ENCODE assay signal across 19 mouse cellular contexts in the genomic region with DNA sequence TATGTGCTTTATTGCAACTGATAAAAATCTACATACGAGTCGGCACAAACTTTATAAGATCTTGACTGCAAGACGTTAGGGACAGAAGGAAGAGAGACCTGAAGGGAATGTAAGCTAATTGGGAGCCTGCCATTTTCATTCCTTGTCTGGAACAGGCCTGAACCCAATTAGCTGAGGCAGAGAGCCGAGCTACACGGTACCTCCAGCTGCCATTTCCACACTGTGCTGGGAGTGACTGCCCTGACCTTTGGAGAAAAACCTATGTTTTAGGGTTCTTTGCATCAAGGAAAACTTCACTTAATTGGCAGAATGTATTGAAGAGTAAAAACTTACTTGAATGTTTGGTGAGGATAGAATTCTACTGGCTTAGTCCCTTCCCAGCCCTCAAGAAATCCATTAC.
DNase-seq lines count a peak whose midpoint lies in the region; ATAC-seq and TF ChIP-seq lines count a peak whose summit lies in the region.
"Had no signal": no experiment of that assay in that cellular context is flagged by ENCODE, and none has a peak within 500 bp of the region (broad histone marks: within the 10 kb centered on the region; RNA-seq: fewer than 3 reads in every experiment).

No protein-coding gene starts in this region.

- H3K4me2 ChIP-seq in liver, postnatal 0 days (ENCODE audit: low read depth, low read length) = no peak overlapping the region
- H3K4me2 ChIP-seq: forebrain, embryonic 13.5 days; heart, embryonic 15.5 days; hindbrain, embryonic 13.5 days; midbrain, embryonic 11.5 days had no signal

- H3K27me3 ChIP-seq in heart, adult 2 months (ENCODE audit: control insufficient read depth, insufficient read depth, low read length) = no peaks in the 10 kb centered on the region
- no peaks in the 10 kb centered on the region for H3K27me3 ChIP-seq in midbrain, embryonic 10.5 days (ENCODE audit: low read depth, poor library complexity, severe bottlenecking)
- no peaks in the 10 kb centered on the region for H3K27me3 ChIP-seq in liver, postnatal 0 days (ENCODE audit: insufficient read depth, low read length)
- H3K27me3 ChIP-seq: forebrain, embryonic 13.5 days; heart, embryonic 15.5 days; hindbrain, embryonic 13.5 days had no signal

- H3K27ac ChIP-seq in heart, adult 2 months = no peak overlapping the region
- H3K27ac ChIP-seq in midbrain, embryonic 10.5 days (replicated peaks) = no peak overlapping the region
- H3K27ac ChIP-seq in liver, postnatal 0 days (ENCODE audit: low read depth) = no peak overlapping the region
- H3K27ac ChIP-seq: forebrain, embryonic 13.5 days; heart, embryonic 15.5 days; hindbrain, embryonic 13.5 days; macrophage had no signal

- ATAC-seq in liver, postnatal 0 days = no peak
- ATAC-seq: forebrain, embryonic 13.5 days had no signal

- no peak for TF ChIP-seq POLR2A in heart, adult 2 months (IDR thresholded peaks at IDR 0.05; ENCODE audit: insufficient read depth, low read depth, low read length)
- no peak for TF ChIP-seq POLR2A in brain, embryonic 14.5 days (IDR thresholded peaks at IDR 0.05; ENCODE audit: borderline replicate concordance, extremely low read depth, insufficient read depth, insufficient read length, poor library complexity, severe bottlenecking)

- no peaks in the 10 kb centered on the region for H3K79me2 ChIP-seq in heart, adult 2 months (replicated peaks; ENCODE audit: control insufficient read depth, insufficient read depth, low read length)

- H3K4me3 ChIP-seq in heart, adult 2 months = no peak overlapping the region
- no peak overlapping the region for H3K4me3 ChIP-seq in midbrain, embryonic 10.5 days
- no peak overlapping the region for H3K4me3 ChIP-seq in liver, postnatal 0 days (ENCODE audit: low read depth, low read length)
- H3K4me3 ChIP-seq: forebrain, embryonic 13.5 days; heart, embryonic 15.5 days; hindbrain, embryonic 13.5 days had no signal

- intact Hi-C loops in heart, adult 2 months (cut with DNase I) = no loop called here

- no peak overlapping the region for H3K9ac ChIP-seq in heart, adult 2 months (ENCODE audit: low read depth, low read length)
- no peak overlapping the region for H3K9ac ChIP-seq in liver, postnatal 0 days (replicated peaks)
- H3K9ac ChIP-seq: forebrain, embryonic 13.5 days; heart, embryonic 15.5 days; hindbrain, embryonic 13.5 days had no signal

- H3K4me1 ChIP-seq in heart, adult 2 months (ENCODE audit: control insufficient read depth, insufficient read depth, low read length) = peaks cover 4% of the 10 kb centered on the region
- peaks cover 14% of the 10 kb centered on the region for H3K4me1 ChIP-seq in midbrain, embryonic 10.5 days
- no peaks in the 10 kb centered on the region for H3K4me1 ChIP-seq in liver, postnatal 0 days (ENCODE audit: insufficient read depth)

- TF ChIP-seq CTCF in heart, adult 2 months (IDR thresholded peaks at IDR 0.05) = no peak
- no peak for TF ChIP-seq CTCF in brain, embryonic 14.5 days (IDR thresholded peaks at IDR 0.05; ENCODE audit: borderline replicate concordance, extremely low read depth, insufficient read depth, insufficient read length)
- no peak for TF ChIP-seq CTCF in liver, postnatal 0 days (IDR thresholded peaks at IDR 0.05; ENCODE audit: low read depth)

- peak; percentile 10 to 13 for DNase-seq in cerebellum, postnatal 10 days
- DNase-seq in cerebellum, adult 11 months = no peak
- DNase-seq in heart, adult 11 months = peak; percentile 37
- DNase-seq in heart, adult 2 months = no peak
- DNase-seq in brain, embryonic 14.5 days (ENCODE audit: low read depth) = peak; percentile 59
- DNase-seq in forelimb bud, embryonic 11.5 days (ENCODE audit: low read depth, low spot score) = peak; percentile 23
- DNase-seq in midbrain, embryonic 10.5 days (ENCODE audit: low spot score) = no peak
- no peak for DNase-seq in liver, postnatal 0 days
- DNase-seq: adrenal gland, postnatal 14 days; cerebellum, adult 9-10 months; gastrocnemius, postnatal 25 days; heart, postnatal 36 days; kidney, adult 2 months; kidney, postnatal 14 days had no signal

- H3K36me3 ChIP-seq in heart, adult 2 months (ENCODE audit: control insufficient read depth, insufficient read depth, low read length) = no peaks in the 10 kb centered on the region; the same call in 1 of the 2 replicates
- no peaks in the 10 kb centered on the region for H3K36me3 ChIP-seq in midbrain, embryonic 10.5 days
- no peaks in the 10 kb centered on the region for H3K36me3 ChIP-seq in liver, postnatal 0 days (replicated peaks; ENCODE audit: insufficient read depth, low read length)
- H3K36me3 ChIP-seq: heart, embryonic 15.5 days; hindbrain, embryonic 13.5 days had no signal

- WGBS in heart, adult 2 months = 59% methylated on average over 5 of the region's 5 CpGs
- 80% methylated on average over 5 of the region's 5 CpGs for whole genome bisulfite sequencing in midbrain, embryonic 10.5 days
- 61% methylated on average over 5 of the region's 5 CpGs for WGBS in liver, postnatal 0 days (ENCODE audit: insufficient replicate concordance)

- H3K9me3 ChIP-seq in midbrain, embryonic 10.5 days (replicated peaks) = no peaks in the 10 kb centered on the region
- no peaks in the 10 kb centered on the region for H3K9me3 ChIP-seq in liver, postnatal 0 days (ENCODE audit: low read length)
- H3K9me3 ChIP-seq: forebrain, embryonic 13.5 days; heart, embryonic 15.5 days; hindbrain, embryonic 13.5 days had no signal

- TF ChIP-seq EP300 in heart, adult 2 months (IDR thresholded peaks at IDR 0.05; ENCODE audit: insufficient read depth, low read depth, low read length) = no peak
- TF ChIP-seq EP300 in liver, postnatal 0 days (IDR thresholded peaks at IDR 0.05; ENCODE audit: low read depth) = no peak

Comparison
In these comparisons a context has a peak if more than half of its experiments do, and no peak if none do; other contexts are left out.
1. DNase-seq: peak in cerebellum, postnatal 10 days (2 of 2), heart, adult 11 months (single experiment), brain, embryonic 14.5 days (single experiment) and forelimb bud, embryonic 11.5 days (single experiment); none in cerebellum, adult 11 months (single experiment), heart, adult 2 months (0 of 2), midbrain, embryonic 10.5 days (single experiment) and liver, postnatal 0 days (single experiment).